Mouse (Mus musculus): ENCODE results near the gene Gm26657. TPM values are rescaled to one million over a fixed set of nuclear protein-coding genes. Genes with fewer than 3 reads are reported as not detected.

The Gm26657 gene
- not detected for polyA plus RNA-seq (2012; fragmentation: generic; extraction: Trizol)

- Histone ChIP-seq H3ac (ENCODE audit: control insufficient read depth, insufficient read length) (no peak within 1 kb of the TSS), H3K4me2 (ENCODE audit: low read depth) (no peak within 1 kb of the TSS), H3K27me3 (ENCODE audit: control insufficient read depth, insufficient read depth, insufficient read length) (no peaks in the 10 kb centered on the region), H3K4me3 (no peak within 1 kb of the TSS), H3K79me2 (ENCODE audit: control insufficient read depth, insufficient read depth) (no peaks in the 10 kb centered on the region), H3K36me3 (ENCODE audit: control insufficient read depth, insufficient read depth) (peaks cover 13% of the 10 kb centered on the region)
- TF ChIP-seq TCF12 (IDR thresholded peaks at IDR 0.05; ENCODE audit: insufficient read depth, poor library complexity, severe bottlenecking) (no peak), TCF3 (IDR thresholded peaks at IDR 0.05; ENCODE audit: insufficient read length, low read depth) (no peak), REST (IDR thresholded peaks at IDR 0.05; ENCODE audit: insufficient read depth, insufficient read length) (no peak), USF1 (IDR thresholded peaks at IDR 0.05; ENCODE audit: low read depth) (no peak), MYOD1 (IDR thresholded peaks at IDR 0.05; ENCODE audit: control insufficient read depth in 1 of 3, insufficient read length in 2 of 3, low read depth in 2 of 3) (no peak), SRF (IDR thresholded peaks at IDR 0.05; ENCODE audit: control insufficient read depth, insufficient read length, low read depth) (no peak), POLR2A (IDR thresholded peaks at IDR 0.05; ENCODE audit: insufficient read length, low read depth) (no peak), MYOG (IDR thresholded peaks at IDR 0.05; ENCODE audit: control insufficient read depth in 1 of 3, insufficient read depth in 1 of 3, insufficient read length in 2 of 3, low read depth in 2 of 3) (no peak), POLR2AphosphoS2 (IDR thresholded peaks at IDR 0.05; ENCODE audit: insufficient read length, low read depth) (no peak), CEBPB (IDR thresholded peaks at IDR 0.05; ENCODE audit: insufficient read depth, poor library complexity, severe bottlenecking) (no peak)
Measured at GRCm38 (mm10) chr4:56740020-56740485, at the start of gene Gm26657. Gene Gm26657 (plus strand): TSS chr4:56740070.

- H3K79me2 ChIP-seq (ENCODE audit: control insufficient read depth, insufficient read depth) = no peaks in the 10 kb centered on the region
- H3K4me3 ChIP-seq = no peak overlapping the region
- H3K36me3 ChIP-seq (ENCODE audit: control insufficient read depth, insufficient read depth) = no peaks in the 10 kb centered on the region
- TF ChIP-seq POLR2AphosphoS2 (IDR thresholded peaks at IDR 0.05; ENCODE audit: insufficient read length, low read depth) (no peak), USF1 (IDR thresholded peaks at IDR 0.05; ENCODE audit: low read depth) (no peak), MAX (IDR thresholded peaks at IDR 0.05; ENCODE audit: low read depth) (no peak), MYOD1 (IDR thresholded peaks at IDR 0.05; ENCODE audit: control insufficient read depth in 1 of 3, insufficient read length in 2 of 3, low read depth in 2 of 3) (no peak), CEBPB (IDR thresholded peaks at IDR 0.05; ENCODE audit: insufficient read depth, poor library complexity, severe bottlenecking) (no peak), POLR2A (IDR thresholded peaks at IDR 0.05; ENCODE audit: insufficient read length, low read depth) (no peak), REST (IDR thresholded peaks at IDR 0.05; ENCODE audit: insufficient read depth, insufficient read length) (no peak), TCF3 (IDR thresholded peaks at IDR 0.05; ENCODE audit: insufficient read length, low read depth) (no peak), SRF (IDR thresholded peaks at IDR 0.05; ENCODE audit: control insufficient read depth, insufficient read length, low read depth) (no peak), TCF12 (IDR thresholded peaks at IDR 0.05; ENCODE audit: insufficient read depth, poor library complexity, severe bottlenecking) (no peak), E2F4 (IDR thresholded peaks at IDR 0.05; ENCODE audit: insufficient read depth) (no peak), MYOG (IDR thresholded peaks at IDR 0.05; ENCODE audit: control insufficient read depth in 1 of 3, insufficient read depth in 1 of 3, insufficient read length in 2 of 3, low read depth in 2 of 3) (no peak)
- no peak overlapping the region for H3ac ChIP-seq (ENCODE audit: control insufficient read depth, insufficient read length)
- H3K4me2 ChIP-seq (ENCODE audit: low read depth) = no peak overlapping the region
- H3K27me3 ChIP-seq (ENCODE audit: control insufficient read depth, insufficient read depth, insufficient read length) = no peaks in the 10 kb centered on the region
Measured at GRCm38 (mm10) chr4:56696401-56696800, 43.5 kb upstream of the Gm26657 start.

GRCm38 (mm10) chr4:56698671-56699070 lies 41.2 kb upstream of the Gm26657 start:
- no peaks in the 10 kb centered on the region for H3K79me2 ChIP-seq (ENCODE audit: control insufficient read depth, insufficient read depth)
- no peak overlapping the region for H3ac ChIP-seq (ENCODE audit: control insufficient read depth, insufficient read length)
- no peak overlapping the region for H3K4me3 ChIP-seq
- no peaks in the 10 kb centered on the region for H3K36me3 ChIP-seq (ENCODE audit: control insufficient read depth, insufficient read depth)
- TF ChIP-seq POLR2A (IDR thresholded peaks at IDR 0.05; ENCODE audit: insufficient read length, low read depth) (no peak), SRF (IDR thresholded peaks at IDR 0.05; ENCODE audit: control insufficient read depth, insufficient read length, low read depth) (no peak), CEBPB (IDR thresholded peaks at IDR 0.05; ENCODE audit: insufficient read depth, poor library complexity, severe bottlenecking) (no peak)
- H3K4me2 ChIP-seq (ENCODE audit: low read depth) = no peak overlapping the region
- H3K27me3 ChIP-seq (ENCODE audit: control insufficient read depth, insufficient read depth, insufficient read length) = no peaks in the 10 kb centered on the region

- H3K4me2 ChIP-seq (ENCODE audit: low read depth) = peak overlapping the region; percentile 42
- no peak overlapping the region for H3ac ChIP-seq (ENCODE audit: control insufficient read depth, insufficient read length)
- H3K27me3 ChIP-seq (ENCODE audit: control insufficient read depth, insufficient read depth, insufficient read length) = no peaks in the 10 kb centered on the region
- no peak for TF ChIP-seq TCF3 (IDR thresholded peaks at IDR 0.05; ENCODE audit: insufficient read length, low read depth)
- TF ChIP-seq REST (IDR thresholded peaks at IDR 0.05; ENCODE audit: insufficient read depth, insufficient read length) = no peak
- TF ChIP-seq MYOD1 (IDR thresholded peaks at IDR 0.05; ENCODE audit: control insufficient read depth in 1 of 3, insufficient read length in 2 of 3, low read depth in 2 of 3) = no peak
- no peak for TF ChIP-seq POLR2A (IDR thresholded peaks at IDR 0.05; ENCODE audit: insufficient read length, low read depth)
- no peak for TF ChIP-seq MYOG (IDR thresholded peaks at IDR 0.05; ENCODE audit: control insufficient read depth in 1 of 3, insufficient read depth in 1 of 3, insufficient read length in 2 of 3, low read depth in 2 of 3)
- TF ChIP-seq USF1 (IDR thresholded peaks at IDR 0.05; ENCODE audit: low read depth) = no peak
- TF ChIP-seq TCF12 (IDR thresholded peaks at IDR 0.05; ENCODE audit: insufficient read depth, poor library complexity, severe bottlenecking) = no peak
- no peaks in the 10 kb centered on the region for H3K36me3 ChIP-seq (ENCODE audit: control insufficient read depth, insufficient read depth)
- no peak overlapping the region for H3K4me3 ChIP-seq
- no peaks in the 10 kb centered on the region for H3K79me2 ChIP-seq (ENCODE audit: control insufficient read depth, insufficient read depth)
Measured at GRCm38 (mm10) chr4:56702234-56702633, 37.6 kb upstream of the Gm26657 start.

- no peak for TF ChIP-seq TCF12 (IDR thresholded peaks at IDR 0.05; ENCODE audit: insufficient read depth, poor library complexity, severe bottlenecking)
- TF ChIP-seq USF1 (IDR thresholded peaks at IDR 0.05; ENCODE audit: low read depth) = no peak
- TF ChIP-seq POLR2A (IDR thresholded peaks at IDR 0.05; ENCODE audit: insufficient read length, low read depth) = no peak
- no peak for TF ChIP-seq SRF (IDR thresholded peaks at IDR 0.05; ENCODE audit: control insufficient read depth, insufficient read length, low read depth)
- no peak for TF ChIP-seq TCF3 (IDR thresholded peaks at IDR 0.05; ENCODE audit: insufficient read length, low read depth)
- TF ChIP-seq POLR2AphosphoS2 (IDR thresholded peaks at IDR 0.05; ENCODE audit: insufficient read length, low read depth) = no peak
- no peak for TF ChIP-seq MAX (IDR thresholded peaks at IDR 0.05; ENCODE audit: low read depth)
- no peak for TF ChIP-seq E2F4 (IDR thresholded peaks at IDR 0.05; ENCODE audit: insufficient read depth)
- no peak for TF ChIP-seq MYOD1 (IDR thresholded peaks at IDR 0.05; ENCODE audit: control insufficient read depth in 1 of 3, insufficient read length in 2 of 3, low read depth in 2 of 3)
- Histone ChIP-seq H3K4me2 (ENCODE audit: low read depth) (no peak overlapping the region), H3K27me3 (ENCODE audit: control insufficient read depth, insufficient read depth, insufficient read length) (no peaks in the 10 kb centered on the region), H3K4me3 (no peak overlapping the region), H3K79me2 (ENCODE audit: control insufficient read depth, insufficient read depth) (no peaks in the 10 kb centered on the region), H3K36me3 (ENCODE audit: control insufficient read depth, insufficient read depth) (no peaks in the 10 kb centered on the region), H3ac (ENCODE audit: control insufficient read depth, insufficient read length) (no peak overlapping the region)
Measured at GRCm38 (mm10) chr4:56713155-56713554, 26.7 kb upstream of the Gm26657 start.
